Mouse (Mus musculus) CH12.LX (cell line): ENCODE data around the gene Pex5. TPM values are rescaled to one million over a fixed set of nuclear protein-coding genes. Genes with fewer than 3 reads are reported as not detected.

Source experiments
- DNase-seq: peaks from one replicate; pipeline ENCODE4 v3.0.0-alpha.2; 2013; ENCODE audit errors: extremely low read depth
- H3K27ac ChIP-seq: 2 replicates; pipeline ENCODE4 v1.5.1; 2012; ENCODE audit warnings: low read depth, mild to moderate bottlenecking, control low read depth, moderate library complexity; ENCODE audit not compliant: insufficient read depth
- H3K27me3 ChIP-seq: replicated peaks from 2 replicates; pipeline ENCODE3; 2012; ENCODE audit warnings: inconsistent platforms
- H3K36me3 ChIP-seq, 2 experiments: replicated peaks in 1 of 2; 2 replicates each; pipeline versions ENCODE3 to v1.6.1; 2012; ENCODE audit warnings: inconsistent platforms in 1 of 2, low read length in 1 of 2, mild to moderate bottlenecking in 1 of 2, mixed read lengths in 1 of 2, moderate library complexity in 1 of 2; ENCODE audit not compliant: control insufficient read depth in 1 of 2, insufficient read depth in 1 of 2
- H3K4me1 ChIP-seq, 2 experiments: 2 replicates each; pipeline ENCODE4 v1.6.1; 2012; ENCODE audit warnings: inconsistent platforms in 1 of 2, moderate library complexity in 1 of 2; ENCODE audit not compliant: insufficient read depth in 2 of 2, control insufficient read depth in 1 of 2
- H3K4me2 ChIP-seq: 2 replicates; pipeline ENCODE4 v1.6.1; 2012; ENCODE audit warnings: low read depth, mild to moderate bottlenecking, control low read depth; ENCODE audit not compliant: poor library complexity, insufficient read depth, severe bottlenecking
- H3K4me3 ChIP-seq, 3 experiments: fragments of 150-350 bp in 1 of 3; sonication (generic) in 1 of 3; replicated peaks in 1 of 3; 2 replicates each; pipeline versions ENCODE3 to v1.5.1; 2011 to 2012; ENCODE audit warnings: low read depth in 2 of 3, low read length in 2 of 3, mild to moderate bottlenecking in 2 of 3, moderate library complexity in 2 of 3, control low read depth in 1 of 3, improper control_type of control experiment in 1 of 3, inconsistent platforms in 1 of 3, mixed read lengths in 1 of 3; ENCODE audit not compliant: poor library complexity in 1 of 3
- H3K79me2 ChIP-seq: replicated peaks from 2 replicates; pipeline ENCODE4 v1.6.1; 2012; ENCODE audit warnings: mild to moderate bottlenecking, moderate library complexity; ENCODE audit not compliant: control insufficient read depth, poor library complexity, insufficient read depth, severe bottlenecking; ENCODE audit errors: extremely low read depth
- H3K9ac ChIP-seq: 2 replicates; pipeline ENCODE4 v1.6.1; 2012; ENCODE audit warnings: low read depth, mild to moderate bottlenecking, control low read depth, moderate library complexity; ENCODE audit not compliant: insufficient read depth
- H3K9me3 ChIP-seq: replicated peaks from 2 replicates; pipeline ENCODE3; 2012; ENCODE audit warnings: low read length, inconsistent platforms, mixed read lengths
- CHD1 ChIP-seq: IDR thresholded peaks from 2 replicates; pipeline ENCODE4 v1.6.1; 2012; ENCODE audit warnings: low read depth, low read length, improper control_type of control experiment, inconsistent platforms
- CHD2 ChIP-seq: IDR thresholded peaks from 2 replicates; pipeline ENCODE4 v1.6.1; 2011; ENCODE audit warnings: low read length, improper control_type of control experiment
- CTCF ChIP-seq, 2 experiments: IDR thresholded peaks in 1 of 2; conservative IDR thresholded peaks in 1 of 2; 2 replicates each; pipeline ENCODE4 v1.5.1; 2011 to 2012; ENCODE audit warnings: low read depth in 2 of 2, low read length in 2 of 2, improper control_type of control experiment in 1 of 2, inconsistent platforms in 1 of 2, mild to moderate bottlenecking in 1 of 2, moderate library complexity in 1 of 2
- E2F4 ChIP-seq: IDR thresholded peaks from 2 replicates; pipeline ENCODE4 v1.6.1; 2011; ENCODE audit warnings: low read depth, low read length, improper control_type of control experiment; ENCODE audit not compliant: insufficient replicate concordance
- EP300 ChIP-seq: IDR thresholded peaks from 2 replicates; pipeline ENCODE4 v1.6.1; 2011; ENCODE audit warnings: low read length, improper control_type of control experiment
- ETS1 ChIP-seq: conservative IDR thresholded peaks from 2 replicates; pipeline ENCODE4 v1.6.1; 2012; ENCODE audit warnings: low read depth, mild to moderate bottlenecking, inconsistent platforms, low read length, improper control_type of control experiment, moderate library complexity
- HCFC1 ChIP-seq: IDR thresholded peaks from 2 replicates; pipeline ENCODE4 v1.6.1; 2012; ENCODE audit warnings: low read depth, mild to moderate bottlenecking, inconsistent platforms, low read length, improper control_type of control experiment
- IRF4 ChIP-seq: IDR thresholded peaks from 2 replicates; pipeline ENCODE4 v1.6.1; 2014; ENCODE audit warnings: low read depth, mild to moderate bottlenecking, inconsistent platforms, low read length, improper control_type of control experiment
- MAFK ChIP-seq: IDR thresholded peaks from 2 replicates; pipeline ENCODE4 v1.6.1; 2011; ENCODE audit warnings: low read length, improper control_type of control experiment; ENCODE audit not compliant: insufficient replicate concordance
- MYC ChIP-seq: IDR thresholded peaks from 2 replicates; pipeline ENCODE4 v1.6.1; 2011; ENCODE audit warnings: low read depth, mild to moderate bottlenecking, improper control_type of control experiment, low read length
- NELFE ChIP-seq: IDR thresholded peaks from 2 replicates; pipeline ENCODE4 v1.6.1; 2011; ENCODE audit warnings: low read depth, low read length, improper control_type of control experiment
- NRF1 ChIP-seq: IDR thresholded peaks from 2 replicates; pipeline ENCODE4 v1.6.1; 2014; ENCODE audit warnings: low read depth, mild to moderate bottlenecking, inconsistent platforms, low read length, improper control_type of control experiment, moderate library complexity
- POLR2A ChIP-seq: IDR thresholded peaks from 2 replicates; pipeline ENCODE4 v1.6.1; 2011; ENCODE audit warnings: low read depth, mild to moderate bottlenecking, improper control_type of control experiment, low read length
- POLR2AphosphoS2 ChIP-seq: IDR thresholded peaks from 2 replicates; pipeline ENCODE4 v1.6.1; 2011; ENCODE audit warnings: low read depth, low read length, improper control_type of control experiment
- RAD21 ChIP-seq: IDR thresholded peaks from 2 replicates; pipeline ENCODE4 v1.6.1; 2011; ENCODE audit warnings: low read depth, mild to moderate bottlenecking, low read length, improper control_type of control experiment, moderate library complexity
- RCOR1 ChIP-seq: conservative IDR thresholded peaks from 2 replicates; pipeline ENCODE4 v1.6.1; 2012; ENCODE audit warnings: low read depth, mild to moderate bottlenecking, inconsistent platforms, low read length, improper control_type of control experiment
- SIN3A ChIP-seq: IDR thresholded peaks from 2 replicates; pipeline ENCODE4 v1.6.1; 2012; ENCODE audit warnings: low read length, improper control_type of control experiment, inconsistent platforms
- TCF12 ChIP-seq: IDR thresholded peaks from 2 replicates; pipeline ENCODE4 v1.6.1; 2014; ENCODE audit warnings: low read depth, mild to moderate bottlenecking, inconsistent platforms, low read length, improper control_type of control experiment
- USF1 ChIP-seq: IDR thresholded peaks from 2 replicates; pipeline ENCODE4 v1.6.1; 2014; ENCODE audit warnings: low read depth, mild to moderate bottlenecking, inconsistent platforms, low read length, improper control_type of control experiment
- ZKSCAN1 ChIP-seq: IDR thresholded peaks from 2 replicates; pipeline ENCODE4 v1.6.1; 2012; ENCODE audit warnings: low read depth, inconsistent platforms, low read length, improper control_type of control experiment, borderline replicate concordance
- ZMIZ1 ChIP-seq: IDR thresholded peaks from 2 replicates; pipeline ENCODE4 v1.6.1; 2012; ENCODE audit warnings: low read depth, mild to moderate bottlenecking, inconsistent platforms, low read length, improper control_type of control experiment
- dilution Hi-C: fragments of 300-500 bp; cut with MboI; formaldehyde crosslinking; loops from 2 replicates; pipeline ENCODE4 v1.14.3; 2020; ENCODE audit warnings: low sequenced_read_pairs; ENCODE audit not compliant: extremely low pct_unique_long_range_greater_than_20kb, extremely low pct_ligation_motif_present
- in situ Hi-C: fragments of 300-500 bp; cut with MboI; formaldehyde crosslinking; loops from 3 replicates; pipeline ENCODE4 v1.14.3; 2019; ENCODE audit warnings: low sequenced_read_pairs, low pct_ligation_motif_present, low pct_unique_long_range_greater_than_20kb, mixed read lengths
- polyA plus RNA-seq: library from polyadenylated mRNA; unstranded; fragments of >175 nt; gene quantifications from 2 replicates; pipeline ENCODE4 v1.2.1, GENCODE M21; 2012; ENCODE audit warnings: low read depth; ENCODE audit not compliant: insufficient read length
- total RNA-seq, 2 experiments: library from RNA; depleted of rRNA; stranded (reverse); fragments of 300-350 nt in 1 of 2; fragments of >200 nt in 1 of 2; gene quantifications; 2 replicates each; pipeline ENCODE4 v1.2.3; 2012 to 2014

Pex5 gene
- total and polyA plus RNA-seq, 3 experiments: 21.2 to 29.2 (median 24.6) TPM

DNA sequence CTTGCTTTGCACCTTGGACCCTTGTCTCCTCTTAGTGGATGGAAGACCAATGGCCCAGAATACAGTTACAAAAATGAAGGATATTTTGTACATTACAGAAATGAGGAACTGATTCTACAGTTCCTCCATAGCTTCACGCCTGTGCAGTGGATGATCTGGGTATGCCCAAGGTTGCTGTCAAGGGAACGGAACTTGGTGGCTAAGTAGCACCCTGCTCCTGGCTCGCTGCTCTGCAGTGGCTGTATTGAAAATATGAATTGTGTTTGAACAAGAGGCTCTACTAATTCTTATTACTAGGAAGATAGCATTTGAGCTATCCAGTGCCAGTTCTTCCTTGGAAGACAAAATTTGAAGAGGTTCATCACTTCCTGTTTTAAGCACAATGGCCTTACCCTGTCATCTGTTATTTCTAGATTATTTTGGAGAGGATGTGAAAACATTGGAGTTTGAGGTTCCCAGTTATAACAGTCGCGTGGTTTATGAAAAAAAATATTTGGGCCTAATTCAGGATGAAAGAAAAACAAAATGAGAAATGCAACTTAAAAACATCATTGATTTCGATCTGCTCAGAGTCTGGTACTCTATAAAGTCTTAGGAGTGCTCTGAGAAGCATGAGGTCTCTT lies 41.2 kb downstream of the Pex5 start:
- peak; percentile 7 for DNase-seq
- no peak overlapping the region for H3K4me2 ChIP-seq
- TF ChIP-seq ZMIZ1 (no peak), EP300 (peak; percentile 57; the same call in 1 of the 2 replicates), IRF4 (peak; percentile 30; the same call in 1 of the 2 replicates), MYC (no peak), RCOR1 (no peak), NELFE (no peak)
- no peak overlapping the region for H3K9ac ChIP-seq
- in situ Hi-C loops (loop anchor here (25.0 kb wide), 1 partner anchor 436 kb away; no protein-coding TSS in a partner anchor), dilution Hi-C loops (no loop called here)
- no peaks in the 10 kb centered on the region for H3K36me3 ChIP-seq
- no peak overlapping the region for H3K27ac ChIP-seq
- H3K79me2 ChIP-seq: no peaks in the 10 kb centered on the region
- no peak overlapping the region for H3K4me3 ChIP-seq
- no peaks in the 10 kb centered on the region for H3K4me1 ChIP-seq
- peaks cover 64% of the 10 kb centered on the region for H3K27me3 ChIP-seq
- H3K9me3 ChIP-seq: no peaks in the 10 kb centered on the region

DNA sequence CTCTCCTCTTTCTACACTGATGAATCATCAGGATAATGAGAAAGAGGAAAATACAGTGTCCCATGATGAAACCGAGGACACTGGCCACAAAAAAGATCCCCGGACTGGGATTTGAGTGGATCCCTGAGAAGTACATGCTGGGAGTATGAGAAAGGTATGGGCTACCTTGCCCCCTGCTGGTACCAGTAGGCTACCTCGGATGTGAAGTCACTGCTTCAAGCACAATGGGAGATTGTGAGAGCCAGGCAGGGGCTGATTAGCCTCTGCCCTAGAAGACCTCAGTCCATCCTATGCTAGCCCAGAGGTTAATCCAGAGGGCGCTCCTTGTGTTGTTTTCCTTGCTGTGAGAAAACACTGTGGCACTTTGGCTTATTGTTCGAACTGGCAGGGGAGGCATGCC lies 50.5 kb downstream of the Pex5 start:
- Histone ChIP-seq H3K4me3 (no peak overlapping the region), H3K79me2 (no peaks in the 10 kb centered on the region), H3K27ac (no peak overlapping the region), H3K4me2 (no peak overlapping the region), H3K4me1 (0 out of 4 replicates have a peak, but pooled peaks cover 0 to 2% of the 10 kb centered on the region in 2 experiments), H3K36me3 (no peaks in the 10 kb centered on the region), H3K27me3 (peaks cover 77% of the 10 kb centered on the region)
- DNase-seq: no peak
- TF ChIP-seq CTCF (conservative IDR thresholded peaks at IDR 0.05 in 1 of 2, IDR thresholded peaks at IDR 0.05 in 1 of 2; ENCODE audit: low read depth in 2 of 2, low read length in 2 of 2): peak in 1 of 2 experiments; percentile 44; a peak in 2 of 4 replicates
- TF ChIP-seq IRF4: no peak
- TF ChIP-seq ZKSCAN1: no peak
- TF ChIP-seq CHD1: no peak
- no peak for TF ChIP-seq USF1
- TF ChIP-seq SIN3A: no peak
- peak; percentile 19 for TF ChIP-seq RAD21
- TF ChIP-seq, all 38 proteins: peak for 2
- dilution Hi-C loops (no loop called here), in situ Hi-C loops (loop anchor here (25.0 kb wide), 1 partner anchor 427 kb away; no protein-coding TSS in a partner anchor)
- H3K9me3 ChIP-seq: no peaks in the 10 kb centered on the region
- H3K9ac ChIP-seq: no peak overlapping the region

DNA sequence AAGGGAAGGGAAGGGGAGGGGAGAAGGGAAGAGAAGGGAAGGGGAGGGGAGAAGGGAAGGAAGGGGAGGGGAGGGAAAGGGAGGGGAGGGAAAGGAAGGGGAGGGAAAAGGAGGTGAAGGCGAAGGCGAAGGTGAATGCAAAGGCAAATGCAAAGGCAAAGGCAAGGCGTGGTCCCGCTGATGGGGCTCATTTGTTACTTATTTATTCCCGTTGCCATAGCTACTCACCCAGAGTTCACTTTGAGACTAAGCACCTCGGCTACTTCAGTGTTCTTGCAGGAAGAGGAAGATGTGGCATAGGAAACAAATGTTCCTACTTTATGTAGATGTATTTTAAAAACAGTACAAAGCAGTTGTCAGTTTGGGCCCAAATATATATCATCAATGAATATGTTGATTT lies 54.3 kb downstream of the Pex5 start:
- H3K36me3 ChIP-seq: no peaks in the 10 kb centered on the region
- peak overlapping the region; percentile 16; the same call in 1 of the 2 replicates for H3K4me2 ChIP-seq
- H3K9me3 ChIP-seq: no peaks in the 10 kb centered on the region
- H3K27ac ChIP-seq: no peak overlapping the region
- no peak for DNase-seq
- no peak for TF ChIP-seq E2F4
- no peak for TF ChIP-seq HCFC1
- no peak for TF ChIP-seq EP300
- no peak for TF ChIP-seq CHD2
- TF ChIP-seq IRF4: no peak
- TF ChIP-seq ZMIZ1: no peak
- no peak for TF ChIP-seq NRF1
- no peak for TF ChIP-seq ETS1
- TF ChIP-seq MAFK: no peak
- no peak for TF ChIP-seq ZKSCAN1
- TF ChIP-seq TCF12: no peak
- no peak for TF ChIP-seq POLR2A
- no peak for TF ChIP-seq POLR2AphosphoS2
- no peaks in the 10 kb centered on the region for H3K79me2 ChIP-seq
- dilution Hi-C loops (no loop called here), in situ Hi-C loops (loop anchor here (25.0 kb wide), 1 partner anchor 423 kb away; no protein-coding TSS in a partner anchor)
- peaks cover 80% of the 10 kb centered on the region for H3K27me3 ChIP-seq
- no peak overlapping the region for H3K9ac ChIP-seq
- no peak overlapping the region for H3K4me3 ChIP-seq
- H3K4me1 ChIP-seq: peaks cover 0 to 2% of the 10 kb centered on the region in 2 experiments; a peak in 1 of 4 replicates
